Mouse (Mus musculus) macrophage (primary cell): Measurements from ENCODE around the gene Morc3. TPM values are rescaled to one million over a fixed set of nuclear protein-coding genes. Genes with fewer than 3 reads are reported as not detected.

ENCODE experiments used
- H3K27ac ChIP-seq: fragments of 350-480 bp; formaldehyde crosslinking; 2 replicates; pipeline ENCODE4 v1.9.0; 2021
- H3K36me3 ChIP-seq: fragments of 350-480 bp; formaldehyde crosslinking; 2 replicates; pipeline ENCODE4 v1.9.0; 2021; ENCODE audit errors: inconsistent target
- H3K4me3 ChIP-seq: fragments of 350-480 bp; formaldehyde crosslinking; 2 replicates; pipeline ENCODE4 v1.9.0; 2021; ENCODE audit errors: inconsistent target
- H3K79me2 ChIP-seq: fragments of 350-480 bp; formaldehyde crosslinking; 2 replicates; pipeline ENCODE4 v1.9.0; 2021; ENCODE audit errors: inconsistent target
- WGBS: methylation state at CpG from one replicate; pipeline ENCODE4 v1.1.7; 2026; ENCODE audit warnings: inconsistent platforms; ENCODE audit not compliant: missing documents; 5-methylcytosine and 5-hydroxymethylcytosine counted together
- polyA plus RNA-seq: library from polyadenylated mRNA; stranded (reverse); fragments of 250-400 nt; gene quantifications from 3 replicates; pipeline ENCODE4 v1.2.4, GENCODE M21; 2018; ENCODE audit warnings: inconsistent platforms
- total RNA-seq, 78 experiments: library from RNA; depleted of rRNA; stranded (reverse); fragments of 250-400 nt; gene quantifications; 1 replicate in 9 of 78; 2 replicates in 24 of 78; 3 replicates in 43 of 78; 4 replicates in 2 of 78; pipeline ENCODE4 v1.2.4; 2018; ENCODE audit warnings: inconsistent platforms in 56 of 78

The Morc3 gene
- total RNA-seq (2018; cell fraction: chromatin; rRNA removed), result 1,000 to 10,000 TPM in 1 of 26 experiments, 100 to 1,000 TPM in 25; 166 to 1,000 (median 456) TPM
- total RNA-seq (2018; cell fraction: cytosol; rRNA removed), result 100 to 1,000 TPM in 10 of 26 experiments, 10 to 100 TPM in 16; 45.8 to 168 (median 84.2) TPM
- total RNA-seq (2018; cell fraction: nucleus; rRNA removed), result 100 to 1,000 TPM in 25 of 26 experiments, 10 to 100 TPM in 1; 85.0 to 573 (median 305) TPM
- polyA plus RNA-seq, result 56.4 to 70.3 TPM (median 62.3 TPM) in 3 replicates

- Histone ChIP-seq H3K36me3 (no peaks in the 10 kb centered on the region), H3K79me2 (peaks cover 43% of the 10 kb centered on the region), H3K4me3 (peak within 1 kb of the TSS; percentile 86), H3K27ac (peak within 1 kb of the TSS; percentile 86)
- 13% methylated on average over 55 of the region's 55 CpGs for WGBS
Measured at GRCm38 (mm10) chr16:93831627-93832395, at the start of gene Morc3. Morc3 (plus strand) TSS chr16:93832121.

DNA sequence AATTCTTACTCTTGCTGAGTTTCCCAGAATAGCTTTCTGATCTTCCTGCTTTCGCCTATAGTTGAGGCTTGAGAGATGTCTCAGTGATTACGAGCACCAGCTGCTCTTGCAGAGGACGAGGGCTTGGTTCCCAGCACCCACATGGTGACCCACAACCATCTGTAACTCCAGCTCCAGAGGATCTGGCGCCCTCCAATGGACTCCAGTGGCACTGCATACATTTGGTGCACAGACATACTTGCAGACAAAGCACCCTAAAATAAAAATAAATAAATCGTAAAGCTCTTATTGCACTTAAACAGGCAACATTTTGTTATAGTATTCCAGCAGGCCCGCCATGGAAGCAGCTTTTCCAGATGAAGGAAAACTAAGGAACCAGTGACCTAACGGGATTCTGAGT is 47.7 kb upstream of the Morc3 start:
- Histone ChIP-seq H3K27ac (no peak overlapping the region), H3K79me2 (no peaks in the 10 kb centered on the region), H3K4me3 (no peak overlapping the region), H3K36me3 (peaks cover 27% of the 10 kb centered on the region)
- 93% methylated on average over 7 of the region's 7 CpGs for WGBS

GRCm38 (mm10) chr16:93785805-93786204 is 46.1 kb upstream of the Morc3 start:
- Histone ChIP-seq H3K79me2 (no peaks in the 10 kb centered on the region), H3K4me3 (no peak overlapping the region), H3K36me3 (peaks cover 25% of the 10 kb centered on the region), H3K27ac (no peak overlapping the region)
- WGBS, result 71% methylated on average over 9 of the region's 9 CpGs

DNA sequence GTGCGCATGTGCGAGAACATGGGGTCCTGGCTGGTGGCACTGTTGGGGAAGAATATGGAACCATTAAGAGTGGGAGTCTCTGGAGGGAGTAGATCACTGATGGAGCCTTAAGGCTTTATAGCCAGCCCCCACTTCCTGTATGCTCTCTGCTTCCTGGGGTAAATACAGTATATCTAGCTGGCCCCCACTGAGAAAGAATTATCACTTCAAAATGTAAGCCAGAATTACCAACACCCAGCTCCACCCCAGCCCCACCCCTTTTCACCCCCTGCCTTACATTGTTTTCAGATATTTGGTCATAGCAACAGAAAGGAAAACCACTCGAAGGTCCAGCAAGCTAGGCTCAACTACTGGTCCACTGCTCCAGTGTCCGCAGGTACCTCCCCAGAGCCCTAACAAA is 43.5 kb upstream of the Morc3 start:
- Histone ChIP-seq H3K79me2 (no peaks in the 10 kb centered on the region), H3K27ac (no peak overlapping the region), H3K4me3 (no peak overlapping the region), H3K36me3 (peaks cover 20% of the 10 kb centered on the region; the same call in 1 of the 2 replicates)
- WGBS, result 92% methylated on average over 4 of the region's 4 CpGs

GRCm38 (mm10) chr16:93788881-93789280 is 43.0 kb upstream of the Morc3 start:
- H3K27ac ChIP-seq, result no peak overlapping the region
- 99% methylated on average over 8 of the region's 8 CpGs for WGBS
- no peaks in the 10 kb centered on the region for H3K79me2 ChIP-seq
- H3K36me3 ChIP-seq, result peaks cover 16% of the 10 kb centered on the region; the same call in 1 of the 2 replicates
- no peak overlapping the region for H3K4me3 ChIP-seq

DNA sequence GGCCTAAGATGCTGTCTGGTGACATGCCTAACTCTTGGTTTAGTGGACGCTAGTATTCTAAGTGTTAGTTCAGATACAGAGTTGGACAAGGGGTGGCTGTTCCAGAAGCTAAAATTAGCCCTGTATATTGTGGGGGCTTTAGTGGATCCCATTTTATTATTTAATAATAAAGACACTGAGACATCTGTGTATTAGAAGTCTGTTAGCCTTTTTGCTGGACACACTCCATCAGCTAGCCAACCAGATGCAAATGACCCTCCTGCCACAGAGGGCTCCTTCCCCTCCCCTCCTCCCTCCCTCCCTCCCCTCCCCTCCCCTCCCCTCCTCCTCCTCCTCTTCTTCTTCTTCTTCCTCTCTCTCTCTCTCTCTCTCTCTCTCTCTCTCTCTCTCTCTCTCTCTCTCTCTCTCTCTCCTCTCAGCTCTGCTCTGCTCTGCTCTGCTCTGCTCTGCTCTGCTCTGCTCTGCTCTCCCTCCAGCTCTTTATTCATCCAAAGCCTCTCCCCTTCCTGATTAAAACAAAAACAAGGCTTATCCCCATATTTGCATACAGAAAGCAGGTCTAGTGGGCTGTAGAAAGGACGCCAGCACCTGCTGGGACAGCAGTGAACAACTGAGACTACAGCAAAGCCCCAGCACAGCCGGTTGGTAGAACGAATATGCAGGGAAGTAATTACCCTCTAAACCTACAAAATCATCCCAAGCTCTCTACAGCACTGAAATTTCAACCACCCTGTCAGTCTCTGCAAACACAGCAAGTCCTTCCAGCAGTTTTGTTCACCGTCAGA is 41.8 kb upstream of the Morc3 start:
- H3K36me3 ChIP-seq, result peaks cover 9% of the 10 kb centered on the region; the same call in 1 of the 2 replicates
- WGBS, result 91% methylated on average over 5 of the region's 5 CpGs
- no peaks in the 10 kb centered on the region for H3K79me2 ChIP-seq
- no peak overlapping the region for H3K27ac ChIP-seq
- no peak overlapping the region for H3K4me3 ChIP-seq

DNA sequence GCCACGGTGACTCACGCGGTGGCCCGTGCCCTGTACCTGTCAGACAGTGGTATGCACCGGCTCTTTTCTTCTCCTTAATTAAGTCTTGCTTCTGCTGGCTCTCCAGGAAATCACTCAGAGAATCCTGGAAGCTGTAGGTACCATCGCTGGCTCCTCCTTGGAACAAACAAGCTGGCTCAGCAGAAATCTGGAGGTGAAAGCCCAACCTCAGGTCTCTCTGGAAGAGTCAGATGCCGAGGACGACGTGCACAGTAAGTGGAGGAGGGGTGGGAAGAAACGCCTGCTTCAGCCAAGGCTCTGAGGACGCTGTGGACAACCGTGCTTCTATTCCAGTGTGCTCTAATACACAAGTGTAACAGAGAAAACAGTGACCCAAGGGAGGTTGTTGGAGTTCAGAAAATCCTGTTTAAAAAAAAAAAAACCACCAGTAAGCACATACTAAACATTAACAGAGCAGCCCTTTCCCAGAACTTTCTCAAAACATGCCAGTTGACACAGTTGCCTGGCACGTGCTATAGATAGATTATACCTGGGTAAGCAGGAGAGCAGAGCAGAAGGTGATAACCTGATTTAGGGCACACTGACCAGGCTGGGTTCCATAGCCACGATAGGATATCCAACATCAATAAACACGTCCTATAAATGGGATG is 38.8 kb upstream of the Morc3 start:
- Histone ChIP-seq H3K4me3 (no peak overlapping the region), H3K79me2 (no peaks in the 10 kb centered on the region), H3K36me3 (peaks cover 9% of the 10 kb centered on the region; the same call in 1 of the 2 replicates), H3K27ac (no peak overlapping the region)
- 96% methylated on average over 15 of the region's 15 CpGs for WGBS

DNA sequence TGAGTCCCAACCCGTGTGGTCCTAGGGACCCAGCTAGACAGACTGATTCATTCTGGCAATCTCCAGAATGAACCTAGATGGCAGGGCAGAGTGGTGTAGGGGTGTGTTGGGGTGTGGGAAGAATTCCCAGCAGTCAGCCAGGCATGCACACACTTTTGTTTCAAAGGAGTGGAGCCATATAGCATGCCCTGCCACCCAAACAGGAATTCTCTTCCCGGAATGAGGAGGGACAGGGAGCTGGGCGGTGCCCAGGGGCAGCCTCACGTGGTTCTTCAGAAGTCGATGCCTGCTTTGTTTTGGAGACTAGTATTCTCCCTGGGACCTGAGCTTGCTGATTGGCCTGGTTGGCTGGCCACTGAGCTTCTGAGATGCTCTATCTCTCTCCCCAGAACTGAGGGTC is 37.1 kb upstream of the Morc3 start:
- Histone ChIP-seq H3K79me2 (no peaks in the 10 kb centered on the region), H3K27ac (no peak overlapping the region), H3K4me3 (no peak overlapping the region), H3K36me3 (peaks cover 9% of the 10 kb centered on the region; the same call in 1 of the 2 replicates)
- WGBS, result 92% methylated on average over 5 of the region's 5 CpGs

GRCm38 (mm10) chr16:93795391-93795790 is 36.5 kb upstream of the Morc3 start:
- 85% methylated on average over 3 of the region's 5 CpGs for WGBS
- peaks cover 9% of the 10 kb centered on the region; the same call in 1 of the 2 replicates for H3K36me3 ChIP-seq
- no peak overlapping the region for H3K4me3 ChIP-seq
- no peaks in the 10 kb centered on the region for H3K79me2 ChIP-seq
- H3K27ac ChIP-seq, result no peak overlapping the region

DNA sequence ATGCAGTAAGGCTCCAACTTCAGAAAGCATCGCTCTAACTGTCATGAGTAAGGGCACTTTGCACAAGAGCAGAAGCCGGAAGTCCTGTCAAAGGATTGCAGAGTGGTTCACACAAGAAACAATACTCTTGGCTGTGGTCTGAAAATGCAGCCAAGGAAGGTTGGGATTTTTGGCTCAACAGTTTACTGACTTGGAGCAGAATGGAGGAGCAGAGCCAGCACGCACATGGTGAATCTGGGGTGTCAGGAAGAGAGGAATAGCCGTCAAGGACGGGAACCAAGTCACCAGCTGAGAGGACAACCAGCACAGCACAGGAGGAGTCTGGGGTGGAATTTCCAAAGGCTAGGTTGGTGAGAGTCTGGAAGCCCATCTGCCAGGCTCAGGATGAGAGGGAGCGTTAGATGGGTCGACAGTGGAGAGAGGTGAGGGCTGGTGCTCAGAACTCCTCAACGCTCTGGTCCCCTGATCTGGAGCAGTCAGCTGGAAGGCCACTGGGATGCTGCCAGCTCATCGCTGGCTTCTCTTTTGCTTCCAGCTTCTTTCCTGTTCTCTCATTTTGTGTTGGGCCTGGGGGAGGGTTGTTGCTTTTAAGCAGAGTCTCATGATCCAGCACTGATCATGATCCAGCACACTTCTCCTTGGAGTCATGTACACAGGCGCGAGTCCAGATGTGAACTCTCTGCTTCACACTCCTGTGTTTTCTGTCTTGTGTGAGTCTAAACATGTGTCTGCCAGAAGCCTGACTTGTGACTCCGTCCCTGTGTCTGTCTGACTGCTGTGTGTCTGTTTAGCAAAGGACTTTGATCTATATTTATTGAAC is 34.7 kb upstream of the Morc3 start:
- WGBS, result 92% methylated on average over 12 of the region's 12 CpGs
- no peak overlapping the region for H3K4me3 ChIP-seq
- H3K27ac ChIP-seq, result no peak overlapping the region
- peaks cover 9% of the 10 kb centered on the region; the same call in 1 of the 2 replicates for H3K36me3 ChIP-seq
- no peaks in the 10 kb centered on the region for H3K79me2 ChIP-seq

DNA sequence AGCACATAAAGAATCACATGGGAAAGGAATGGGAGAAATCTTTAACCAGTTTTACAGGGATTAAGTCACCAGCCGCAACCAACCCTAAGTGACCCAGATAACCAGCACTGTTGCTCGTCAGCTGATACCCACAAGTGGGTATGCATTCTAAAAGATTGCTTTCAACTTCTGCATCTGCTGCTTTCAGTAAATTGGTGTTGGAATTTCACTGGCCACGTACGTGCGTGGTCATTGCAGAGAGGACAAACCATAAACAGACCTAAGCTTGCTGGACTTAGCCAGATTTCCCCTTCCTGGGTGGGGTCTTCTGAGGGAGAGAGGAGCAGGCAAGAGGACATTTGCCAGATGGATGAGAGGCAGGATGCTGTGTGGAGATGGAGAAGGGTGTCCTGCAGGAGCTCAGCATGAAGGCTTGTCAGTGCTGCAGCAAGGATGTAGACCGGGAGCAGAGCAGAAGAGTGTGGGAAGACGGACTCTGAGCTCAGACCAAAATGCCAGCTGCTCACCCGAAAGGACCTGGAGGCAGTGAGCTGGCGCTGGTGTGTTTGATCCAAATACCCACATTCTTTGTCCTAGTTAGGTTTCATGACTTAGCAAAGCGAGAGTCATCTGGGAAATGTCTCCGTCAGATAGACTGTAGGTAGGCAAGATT is 34.0 kb upstream of the Morc3 start:
- Histone ChIP-seq H3K4me3 (no peak overlapping the region), H3K36me3 (peaks cover 9% of the 10 kb centered on the region; the same call in 1 of the 2 replicates), H3K27ac (no peak overlapping the region), H3K79me2 (no peaks in the 10 kb centered on the region)
- WGBS, result 91% methylated on average over 11 of the region's 11 CpGs

DNA sequence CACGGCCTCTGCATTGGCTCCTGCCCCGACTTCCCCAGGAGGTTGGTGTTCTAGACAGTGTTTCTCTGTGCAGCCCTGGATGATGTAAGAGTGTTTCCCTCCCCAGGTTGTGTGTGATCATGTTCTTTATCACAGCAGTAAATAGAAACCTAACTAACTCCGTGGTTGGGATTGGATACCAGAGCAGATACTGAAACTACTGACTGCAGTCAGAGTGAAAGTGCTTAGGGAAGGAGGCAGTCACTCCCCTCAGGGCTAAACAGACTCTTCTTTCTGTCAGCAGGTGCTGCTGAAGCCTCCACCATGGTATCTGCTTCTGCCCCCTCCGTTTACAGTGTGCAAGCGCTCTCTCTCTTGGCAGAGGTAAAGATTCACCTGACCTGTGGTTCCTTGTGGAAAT is 33.3 kb upstream of the Morc3 start:
- WGBS, result 50% methylated on average over 5 of the region's 5 CpGs
- no peak overlapping the region for H3K4me3 ChIP-seq
- no peaks in the 10 kb centered on the region for H3K79me2 ChIP-seq
- peaks cover 9% of the 10 kb centered on the region; the same call in 1 of the 2 replicates for H3K36me3 ChIP-seq
- H3K27ac ChIP-seq, result no peak overlapping the region

- no peak overlapping the region for H3K27ac ChIP-seq
- no peak overlapping the region for H3K4me3 ChIP-seq
- H3K36me3 ChIP-seq, result peaks cover 9% of the 10 kb centered on the region; the same call in 1 of the 2 replicates
- H3K79me2 ChIP-seq, result no peaks in the 10 kb centered on the region
- WGBS, result 89% methylated on average over 3 of the region's 3 CpGs
Measured at GRCm38 (mm10) chr16:93799071-93799470, 32.9 kb upstream of the Morc3 start.
